Mouse (Mus musculus) hindbrain, postnatal 0 days (tissue): ENCODE results near the gene Sprn. TPM values are rescaled to one million over a fixed set of nuclear protein-coding genes. Genes with fewer than 3 reads are reported as not detected.
A peak's percentile ranks its signal among the peaks of the same experiment; 100 is the strongest.

Source experiments
- ATAC-seq: fragments of 200-750 bp; cut with Nextera tagmentation; 2 replicates; pipeline ENCODE4 v1.8.0; 2017; ENCODE audit warnings: mild to moderate bottlenecking, moderate TSS enrichment, moderate library complexity
- DNase-seq: peaks from one replicate; pipeline ENCODE4 v3.0.0-alpha.2; 2015; ENCODE audit warnings: low spot score
- H3K27ac ChIP-seq: fragments of 300-500 bp; sonication (generic); 2 replicates; pipeline ENCODE4 v1.5.1; 2014; ENCODE audit warnings: mild to moderate bottlenecking
- H3K27me3 ChIP-seq: fragments of 300-500 bp; sonication (generic); 2 replicates; pipeline ENCODE4 v1.6.1; 2014; ENCODE audit warnings: low read length, mixed read lengths; ENCODE audit not compliant: insufficient read depth
- H3K36me3 ChIP-seq: fragments of 300-500 bp; sonication (generic); 2 replicates; pipeline ENCODE4 v1.6.1; 2014; ENCODE audit warnings: low read length, mixed read lengths; ENCODE audit not compliant: insufficient read depth
- H3K4me1 ChIP-seq: fragments of 300-500 bp; sonication (generic); 2 replicates; pipeline ENCODE4 v1.6.1; 2014; ENCODE audit warnings: antibody characterized with exemption, low read length, mixed read lengths; ENCODE audit not compliant: insufficient read depth
- H3K4me2 ChIP-seq: fragments of 300-500 bp; sonication (generic); 2 replicates; pipeline ENCODE4 v1.6.1; 2014; ENCODE audit warnings: low read depth, mild to moderate bottlenecking, low read length, moderate library complexity, mixed read lengths
- H3K4me3 ChIP-seq: fragments of 300-500 bp; sonication (generic); 2 replicates; pipeline ENCODE4 v1.5.1; 2014; ENCODE audit warnings: low read length
- H3K9ac ChIP-seq: fragments of 300-500 bp; sonication (generic); replicated peaks from 2 replicates; pipeline ENCODE4 v1.6.1; 2014; ENCODE audit warnings: mild to moderate bottlenecking, low read length, moderate library complexity, mixed read lengths
- H3K9me3 ChIP-seq: fragments of 300-500 bp; sonication (generic); 2 replicates; pipeline ENCODE4 v1.6.1; 2016; ENCODE audit warnings: low read length, mixed read lengths
- CTCF ChIP-seq: IDR thresholded peaks from 2 replicates; pipeline ENCODE4 v1.5.1; 2016; ENCODE audit warnings: antibody characterized with exemption, control low read depth, low read depth
- WGBS: fragments of 180-500 bp; shearing (Covaris S2); extraction: QIAGEN DNeasy Blood & Tissue Kit; methylation state at CpG from one replicate; pipeline ENCODE4 v1.1.7; 2014; 5-methylcytosine and 5-hydroxymethylcytosine counted together
- polyA plus RNA-seq: library from polyadenylated mRNA; unstranded; fragments of >200 nt; fragmentation: Nextera tagmentation; extraction: Ambion mirVana; gene quantifications from 2 replicates; pipeline ENCODE4 v1.2.1, GENCODE M21; 2015
- total RNA-seq: library from RNA; depleted of rRNA; stranded (reverse); fragments of >200 nt; gene quantifications from 2 replicates; pipeline ENCODE4 v1.2.3, GENCODE M21; 2014

Gene Sprn
- total and polyA plus RNA-seq, 2 experiments from 2014 or later: 29.9 to 64.7 TPM

DNA sequence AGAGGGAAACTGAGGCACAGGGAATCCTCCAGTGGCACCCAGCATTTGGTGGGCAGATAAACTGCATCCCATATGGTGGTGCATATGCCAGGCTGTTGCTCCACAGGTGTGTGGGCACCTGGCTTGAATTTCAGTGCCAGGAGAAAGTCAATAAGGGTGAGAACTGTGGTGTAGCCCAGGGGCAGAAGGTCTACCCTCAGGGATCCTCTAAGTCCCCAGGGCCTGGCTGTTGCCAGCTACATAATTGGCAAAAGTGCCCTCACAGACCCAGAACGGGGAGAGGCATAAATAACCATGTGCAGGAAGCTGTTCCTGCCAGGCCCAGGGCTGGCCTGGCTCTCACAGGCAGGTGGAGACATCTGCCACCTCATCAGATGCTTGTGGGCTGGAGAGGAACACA is 18.3 kb upstream of the Sprn start, which contains the start of gene Olfr523:
TSS of gene Olfr523 (plus strand) at position 282 of the 400 bp plus-strand sequence.
- no peaks in the 10 kb centered on the region for H3K9me3 ChIP-seq
- H3K4me2 ChIP-seq: no peak within 1 kb of the TSS
- 0 out of 2 replicates have a peak, but pooled peaks have one; percentile 38 for ATAC-seq
- WGBS: 47% methylated on average over 1 of the region's 1 CpGs
- DNase-seq: peak; percentile 15
- H3K36me3 ChIP-seq: no peaks in the 10 kb centered on the region
- no peaks in the 10 kb centered on the region for H3K27me3 ChIP-seq
- no peak within 1 kb of the TSS for H3K4me3 ChIP-seq
- H3K9ac ChIP-seq: no peak within 1 kb of the TSS
- no peak for TF ChIP-seq CTCF
- no peaks in the 10 kb centered on the region for H3K4me1 ChIP-seq
- no peak within 1 kb of the TSS for H3K27ac ChIP-seq

DNA sequence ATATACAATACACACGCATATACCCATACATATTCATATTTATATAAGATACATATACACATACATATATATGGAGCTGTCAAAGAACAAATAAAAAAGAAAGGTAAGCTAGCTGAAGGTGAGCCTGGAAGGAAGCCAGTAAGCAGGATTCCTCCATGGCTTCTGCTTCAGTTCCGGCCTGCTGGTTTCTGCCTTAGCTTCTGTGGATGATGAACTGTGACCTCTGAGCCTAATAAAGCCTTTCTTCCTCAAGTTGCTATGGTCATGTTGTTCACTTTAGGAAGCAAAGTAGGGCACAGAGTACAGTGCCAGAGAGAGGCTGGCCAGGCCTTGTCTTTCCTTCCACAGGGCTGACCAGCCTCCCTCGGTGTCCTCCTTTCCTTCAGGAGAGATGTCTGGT is 16.2 kb upstream of the Sprn start:
- Histone ChIP-seq H3K9ac (no peak overlapping the region), H3K36me3 (no peaks in the 10 kb centered on the region), H3K4me3 (no peak overlapping the region), H3K27ac (no peak overlapping the region), H3K9me3 (no peaks in the 10 kb centered on the region), H3K27me3 (no peaks in the 10 kb centered on the region), H3K4me1 (no peaks in the 10 kb centered on the region), H3K4me2 (no peak overlapping the region)
- ATAC-seq: no peak
- TF ChIP-seq CTCF: no peak
- 91% methylated on average over 3 of the region's 3 CpGs for WGBS
- DNase-seq: no peak

DNA sequence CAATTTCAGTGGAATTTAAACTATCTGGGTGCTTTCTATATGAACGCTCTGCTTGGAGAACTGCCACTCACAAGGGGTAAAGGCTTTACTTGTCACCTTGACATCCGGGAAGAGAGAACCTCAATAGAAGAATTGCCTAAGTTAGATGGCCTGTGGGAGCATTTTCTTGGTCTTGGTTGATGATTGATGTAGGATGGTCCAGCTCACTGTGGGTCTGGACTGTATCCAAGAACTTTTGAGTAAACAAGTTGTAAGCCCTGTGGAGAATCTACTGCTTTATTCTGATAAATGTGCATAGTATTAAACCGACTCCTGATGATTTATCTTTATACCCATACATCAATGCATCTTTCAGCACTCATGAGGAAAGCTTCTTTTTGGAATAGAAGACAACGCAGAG is 14.7 kb upstream of the Sprn start:
- ATAC-seq (no peak), DNase-seq (no peak)
- no peaks in the 10 kb centered on the region for H3K9me3 ChIP-seq
- no peak overlapping the region for H3K9ac ChIP-seq
- H3K27ac ChIP-seq: no peak overlapping the region
- no peak for TF ChIP-seq CTCF
- no peaks in the 10 kb centered on the region for H3K4me1 ChIP-seq
- H3K27me3 ChIP-seq: no peaks in the 10 kb centered on the region
- no peak overlapping the region for H3K4me3 ChIP-seq
- H3K4me2 ChIP-seq: no peak overlapping the region
- WGBS: 81% methylated on average over 4 of the region's 4 CpGs
- H3K36me3 ChIP-seq: no peaks in the 10 kb centered on the region

DNA sequence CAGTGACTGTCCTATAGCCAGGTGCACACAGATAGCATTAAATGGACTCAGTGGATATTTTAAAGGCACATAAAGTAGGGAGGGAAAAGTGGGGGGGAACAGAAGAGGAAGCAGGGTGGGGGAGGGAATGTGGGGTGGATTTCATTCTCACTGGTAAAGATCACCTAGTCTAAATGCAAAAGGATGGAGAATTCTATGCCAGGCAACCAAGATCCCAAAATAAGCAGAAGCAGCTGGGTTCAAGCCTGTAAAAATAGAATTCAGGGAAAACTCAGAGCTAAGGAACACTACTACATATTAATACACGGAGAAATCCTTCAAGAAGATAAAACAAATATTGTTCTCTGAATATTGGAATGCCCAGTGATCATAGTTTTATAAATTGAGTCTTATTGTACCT is 13.3 kb upstream of the Sprn start:
- Histone ChIP-seq H3K4me1 (no peaks in the 10 kb centered on the region), H3K9ac (no peak overlapping the region), H3K9me3 (no peaks in the 10 kb centered on the region), H3K36me3 (no peaks in the 10 kb centered on the region), H3K4me3 (no peak overlapping the region), H3K4me2 (no peak overlapping the region), H3K27me3 (no peaks in the 10 kb centered on the region), H3K27ac (no peak overlapping the region)
- 65% methylated on average over 1 of the region's 1 CpGs for whole genome bisulfite sequencing
- no peak for TF ChIP-seq CTCF
- no peak for DNase-seq
- no peak for ATAC-seq

- WGBS: 68% methylated on average over 7 of the region's 7 CpGs
- no peak within 1 kb of the TSS for H3K4me3 ChIP-seq
- no peak within 1 kb of the TSS for H3K4me2 ChIP-seq
- H3K9ac ChIP-seq: no peak within 1 kb of the TSS
- no peaks in the 10 kb centered on the region for H3K9me3 ChIP-seq
- TF ChIP-seq CTCF: no peak
- H3K36me3 ChIP-seq: no peaks in the 10 kb centered on the region
- no peaks in the 10 kb centered on the region for H3K27me3 ChIP-seq
- no peak within 1 kb of the TSS for H3K27ac ChIP-seq
- no peak for ATAC-seq
- no peaks in the 10 kb centered on the region for H3K4me1 ChIP-seq
- no peak for DNase-seq
Observed at GRCm38 (mm10) chr7:140164664-140165063, 10.0 kb upstream of the Sprn start, which contains the start of gene Olfr522. TSS of gene Olfr522 (minus strand) at chr7:140164764.

GRCm38 (mm10) chr7:140160363-140160762 is 5.7 kb upstream of the Sprn start:
- no peaks in the 10 kb centered on the region for H3K27me3 ChIP-seq
- H3K36me3 ChIP-seq: no peaks in the 10 kb centered on the region
- TF ChIP-seq CTCF: no peak
- no peak overlapping the region for H3K9ac ChIP-seq
- ATAC-seq: no peak
- 77% methylated on average over 3 of the region's 3 CpGs for whole genome bisulfite sequencing
- no peaks in the 10 kb centered on the region for H3K9me3 ChIP-seq
- DNase-seq: no peak
- H3K4me1 ChIP-seq: no peaks in the 10 kb centered on the region
- H3K27ac ChIP-seq: no peak overlapping the region
- no peak overlapping the region for H3K4me3 ChIP-seq
- no peak overlapping the region for H3K4me2 ChIP-seq

- ATAC-seq (peak; percentile 42), DNase-seq (peak; percentile 4)
- no peak for TF ChIP-seq CTCF
- Histone ChIP-seq H3K4me3 (peak overlapping the region; percentile 43), H3K4me1 (peaks cover 9% of the 10 kb centered on the region), H3K27me3 (no peaks in the 10 kb centered on the region), H3K9me3 (no peaks in the 10 kb centered on the region), H3K27ac (peak overlapping the region; percentile 79), H3K4me2 (peak overlapping the region; percentile 61), H3K9ac (peak overlapping the region; percentile 54), H3K36me3 (no peaks in the 10 kb centered on the region)
- 12% methylated on average over 4 of the region's 4 CpGs for WGBS
Observed at GRCm38 (mm10) chr7:140153829-140154217, 854 bp downstream of the Sprn start.
